Comparison of ENCODE assay signal across 30 mouse cellular contexts in the genomic region with DNA sequence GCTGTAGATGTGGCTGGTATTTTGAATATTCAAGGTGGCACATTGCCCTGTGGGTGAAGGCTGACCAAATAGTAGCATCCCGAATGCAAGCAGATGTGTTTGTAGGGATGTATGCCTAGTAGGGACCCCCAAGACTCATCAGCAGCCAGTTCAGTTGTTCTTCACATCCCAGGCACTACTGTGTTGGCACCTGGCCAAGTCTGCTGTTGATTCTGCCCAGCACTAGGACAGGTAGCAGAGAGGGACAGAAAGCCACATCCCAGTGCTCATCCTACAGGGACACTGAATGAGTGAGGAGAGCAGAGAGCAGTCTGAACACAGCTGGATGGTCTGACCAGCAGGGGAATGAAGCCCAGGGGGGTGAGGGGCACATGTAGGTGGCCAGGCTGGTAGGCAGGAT. TPM values are rescaled to one million over a fixed set of nuclear protein-coding genes. Genes with fewer than 3 reads are reported as not detected.
DNase-seq lines count a peak whose midpoint lies in the region; ATAC-seq and TF ChIP-seq lines count a peak whose summit lies in the region.
"Had no signal": no experiment of that assay in that cellular context is flagged by ENCODE, and none has a peak within 500 bp of the region (broad histone marks: within the 10 kb centered on the region; RNA-seq: fewer than 3 reads in every experiment).

No protein-coding gene starts in this region.

- ATAC-seq in liver, postnatal 0 days: no peak
- no peak for ATAC-seq in liver, embryonic 11.5 days (replicated peaks; ENCODE audit: low FRiP score)
- ATAC-seq in stomach, embryonic 16.5 days (ENCODE audit: insufficient read depth, low FRiP score): peak; percentile 9; the same call in 1 of the 2 replicates
- ATAC-seq in stomach, postnatal 0 days (ENCODE audit: low FRiP score, low TSS enrichment): no peak
- ATAC-seq: forebrain, embryonic 15.5 days; hindbrain, embryonic 16.5 days had no signal

- WGBS in liver, postnatal 0 days (ENCODE audit: insufficient replicate concordance): 81% methylated on average over 1 of the region's 1 CpGs
- whole genome bisulfite sequencing in liver, embryonic 11.5 days: 80% methylated on average over 1 of the region's 1 CpGs
- WGBS in stomach, embryonic 16.5 days: 88% methylated on average over 1 of the region's 1 CpGs
- WGBS in stomach, postnatal 0 days: 88% methylated on average over 1 of the region's 1 CpGs

- H3K36me3 ChIP-seq in liver, postnatal 0 days (replicated peaks; ENCODE audit: insufficient read depth, low read length): no peaks in the 10 kb centered on the region
- no peaks in the 10 kb centered on the region for H3K36me3 ChIP-seq in liver, embryonic 11.5 days (ENCODE audit: control insufficient read depth, insufficient read depth, low read length)
- H3K36me3 ChIP-seq in stomach, embryonic 16.5 days (ENCODE audit: control insufficient read depth, insufficient read depth, low read length): no peaks in the 10 kb centered on the region
- H3K36me3 ChIP-seq in stomach, postnatal 0 days (ENCODE audit: control insufficient read depth, insufficient read depth, low read length): no peaks in the 10 kb centered on the region
- H3K36me3 ChIP-seq: embryonic facial prominence, embryonic 15.5 days; forebrain, embryonic 10.5 days; forebrain, embryonic 15.5 days; heart, embryonic 10.5 days; hindbrain, embryonic 12.5 days had no signal

- H3K4me2 ChIP-seq in liver, postnatal 0 days (ENCODE audit: low read depth, low read length): no peak overlapping the region
- H3K4me2 ChIP-seq in liver, embryonic 11.5 days: no peak overlapping the region
- H3K4me2 ChIP-seq in stomach, embryonic 16.5 days (ENCODE audit: low read depth, low read length): no peak overlapping the region
- no peak overlapping the region for H3K4me2 ChIP-seq in stomach, postnatal 0 days (replicated peaks; ENCODE audit: low read depth)
- H3K4me2 ChIP-seq: embryonic facial prominence, embryonic 15.5 days; forebrain, embryonic 15.5 days; hindbrain, embryonic 12.5 days had no signal

- peaks cover 17% of the 10 kb centered on the region for H3K4me1 ChIP-seq in liver, postnatal 0 days (ENCODE audit: insufficient read depth)
- H3K4me1 ChIP-seq in liver, embryonic 11.5 days (replicated peaks; ENCODE audit: control insufficient read depth, insufficient read depth, low read length): peaks cover 35% of the 10 kb centered on the region
- no peaks in the 10 kb centered on the region for H3K4me1 ChIP-seq in stomach, embryonic 16.5 days (ENCODE audit: control insufficient read depth, insufficient read depth, low read length)
- no peaks in the 10 kb centered on the region for H3K4me1 ChIP-seq in stomach, postnatal 0 days (replicated peaks; ENCODE audit: control insufficient read depth, insufficient read depth)
- H3K4me1 ChIP-seq: embryonic facial prominence, embryonic 15.5 days; forebrain, embryonic 15.5 days had no signal

- no peak for TF ChIP-seq EP300 in liver, postnatal 0 days (IDR thresholded peaks at IDR 0.05; ENCODE audit: low read depth)
- TF ChIP-seq EP300 in stomach, postnatal 0 days (optimal IDR thresholded peaks at IDR 0.05): no peak

- TF ChIP-seq CTCF in liver, postnatal 0 days (IDR thresholded peaks at IDR 0.05; ENCODE audit: low read depth): no peak
- TF ChIP-seq CTCF in stomach, postnatal 0 days (IDR thresholded peaks at IDR 0.05; ENCODE audit: low read depth): no peak

- DNase-seq in cerebellum, postnatal 10 days: peak; percentile 28 to 31
- DNase-seq in cerebellum, adult 18-20 months: no peak
- peak; percentile 67 for DNase-seq in liver, postnatal 0 days
- DNase-seq in liver, embryonic 11.5 days (ENCODE audit: low spot score): no peak
- DNase-seq in stomach, postnatal 0 days (ENCODE audit: low spot score): no peak
- no peak for DNase-seq in layer of hippocampus, postnatal 36 days
- DNase-seq: adrenal gland, postnatal 10 days; cerebellum, adult 11-12 months; cerebellum, adult 9-11 months; embryo, embryonic 11 days; gastrocnemius, postnatal 10 days; heart, adult 18-20 months; heart, postnatal 4 days had no signal

- no peaks in the 10 kb centered on the region for H3K27me3 ChIP-seq in liver, postnatal 0 days (ENCODE audit: insufficient read depth, low read length)
- no peaks in the 10 kb centered on the region for H3K27me3 ChIP-seq in liver, embryonic 11.5 days (replicated peaks; ENCODE audit: control insufficient read depth, insufficient read depth, low read length)
- no peaks in the 10 kb centered on the region for H3K27me3 ChIP-seq in stomach, embryonic 16.5 days (ENCODE audit: control insufficient read depth, insufficient read depth, low read length)
- no peaks in the 10 kb centered on the region for H3K27me3 ChIP-seq in stomach, postnatal 0 days (ENCODE audit: control insufficient read depth, insufficient read depth, low read length)
- H3K27me3 ChIP-seq: embryonic facial prominence, embryonic 15.5 days; forebrain, embryonic 15.5 days; hindbrain, embryonic 12.5 days had no signal

- H3K4me3 ChIP-seq in liver, postnatal 0 days (ENCODE audit: low read depth, low read length): no peak overlapping the region
- H3K4me3 ChIP-seq in liver, embryonic 11.5 days (ENCODE audit: low read depth, low read length): no peak overlapping the region
- no peak overlapping the region for H3K4me3 ChIP-seq in stomach, embryonic 16.5 days (replicated peaks; ENCODE audit: low read length)
- no peak overlapping the region for H3K4me3 ChIP-seq in stomach, postnatal 0 days (ENCODE audit: low read depth, low read length)
- H3K4me3 ChIP-seq: embryonic facial prominence, embryonic 15.5 days; erythroblast, embryonic 14.5 days; forebrain, embryonic 10.5 days; forebrain, embryonic 15.5 days; heart, embryonic 10.5 days; hindbrain, embryonic 12.5 days had no signal

- H3K9me3 ChIP-seq in liver, postnatal 0 days (ENCODE audit: low read length): no peaks in the 10 kb centered on the region
- H3K9me3 ChIP-seq in liver, embryonic 11.5 days (ENCODE audit: control insufficient read depth, low read length): no peaks in the 10 kb centered on the region
- H3K9me3 ChIP-seq in stomach, embryonic 16.5 days (replicated peaks; ENCODE audit: control insufficient read depth, low read length): no peaks in the 10 kb centered on the region
- H3K9me3 ChIP-seq in stomach, postnatal 0 days (ENCODE audit: control insufficient read depth, low read length): no peaks in the 10 kb centered on the region
- H3K9me3 ChIP-seq: embryonic facial prominence, embryonic 15.5 days; forebrain, embryonic 10.5 days; forebrain, embryonic 15.5 days; heart, embryonic 10.5 days; hindbrain, embryonic 12.5 days had no signal

- no peak overlapping the region for H3K9ac ChIP-seq in liver, postnatal 0 days (replicated peaks)
- no peak overlapping the region for H3K9ac ChIP-seq in liver, embryonic 11.5 days (ENCODE audit: low read depth, low read length)
- no peak overlapping the region for H3K9ac ChIP-seq in stomach, embryonic 16.5 days (ENCODE audit: low read length)
- no peak overlapping the region for H3K9ac ChIP-seq in stomach, postnatal 0 days (ENCODE audit: low read length)
- H3K9ac ChIP-seq: embryonic facial prominence, embryonic 15.5 days; forebrain, embryonic 15.5 days; hindbrain, embryonic 12.5 days had no signal

- H3K27ac ChIP-seq in liver, postnatal 0 days (ENCODE audit: low read depth): no peak overlapping the region
- H3K27ac ChIP-seq in liver, embryonic 11.5 days (ENCODE audit: low read depth, low read length): no peak overlapping the region
- H3K27ac ChIP-seq in stomach, embryonic 16.5 days (ENCODE audit: low read length): no peak overlapping the region
- no peak overlapping the region for H3K27ac ChIP-seq in stomach, postnatal 0 days (replicated peaks)
- H3K27ac ChIP-seq: embryonic facial prominence, embryonic 15.5 days; forebrain, embryonic 10.5 days; forebrain, embryonic 15.5 days; heart, embryonic 10.5 days; hindbrain, embryonic 12.5 days had no signal

RNA-seq across cellular contexts. Expression of a gene that starts 27.2 kb away (rescaled TPM):
- polyA plus RNA-seq in liver, postnatal 0 days (2015; fragmentation: Nextera tagmentation; extraction: Ambion mirVana): not detected in 2 replicates
- not detected in 2 replicates for polyA plus RNA-seq in liver, embryonic 11.5 days (2014; fragmentation: Nextera tagmentation; extraction: Ambion mirVana)
- not detected in 2 replicates for polyA plus RNA-seq in stomach, embryonic 16.5 days (2015; fragmentation: Nextera tagmentation; extraction: Ambion mirVana)
- polyA plus RNA-seq in stomach, postnatal 0 days (2015; fragmentation: Nextera tagmentation; extraction: Ambion mirVana): not detected in 2 replicates
- not detected for total RNA-seq in layer of hippocampus, postnatal 36 days (2021)
- total RNA-seq: adrenal gland, postnatal 10 days; adrenal gland, postnatal 4 days; common myeloid progenitor, adult 5-6 weeks; ES-E14; gastrocnemius, postnatal 10 days; gastrocnemius, postnatal 4 days; heart, adult 18-20 months; heart, postnatal 10 days; heart, postnatal 4 days had no signal
- polyA plus RNA-seq: C2C12; embryonic facial prominence, embryonic 11.5 days; embryonic facial prominence, embryonic 15.5 days; erythroblast, embryonic 14.5 days; forebrain, embryonic 10.5 days; forebrain, embryonic 15.5 days; frontal cortex, adult 2 months; heart, embryonic 10.5 days; heart, embryonic 14.5 days; hindbrain, embryonic 12.5 days; hindbrain, embryonic 16.5 days had no signal

RNA-seq across cellular contexts. Expression of a gene that starts 55.5 kb away (rescaled TPM):
- polyA plus RNA-seq in liver, postnatal 0 days (2015; fragmentation: Nextera tagmentation; extraction: Ambion mirVana): 4.1 and 4.4 TPM in 2 replicates
- 13.3 and 15.9 TPM in 2 replicates for polyA plus RNA-seq in liver, embryonic 11.5 days (2014; fragmentation: Nextera tagmentation; extraction: Ambion mirVana)
- polyA plus RNA-seq in stomach, embryonic 16.5 days (2015; fragmentation: Nextera tagmentation; extraction: Ambion mirVana): 5.5 TPM in 2 replicates
- 3.3 and 3.4 TPM in 2 replicates for polyA plus RNA-seq in stomach, postnatal 0 days (2015; fragmentation: Nextera tagmentation; extraction: Ambion mirVana)
- 1 to 10 TPM; 3.7 to 7.8 TPM for total RNA-seq in layer of hippocampus, postnatal 36 days (2021)

Comparison
In these comparisons a context has a peak if more than half of its experiments do, and no peak if none do; other contexts are left out.
1. DNase-seq: peak in cerebellum, postnatal 10 days (2 of 2) and liver, postnatal 0 days (single experiment); none in cerebellum, adult 18-20 months (0 of 2), liver, embryonic 11.5 days (single experiment), stomach, postnatal 0 days (single experiment) and layer of hippocampus, postnatal 36 days (0 of 2).